In the genomic region with DNA sequence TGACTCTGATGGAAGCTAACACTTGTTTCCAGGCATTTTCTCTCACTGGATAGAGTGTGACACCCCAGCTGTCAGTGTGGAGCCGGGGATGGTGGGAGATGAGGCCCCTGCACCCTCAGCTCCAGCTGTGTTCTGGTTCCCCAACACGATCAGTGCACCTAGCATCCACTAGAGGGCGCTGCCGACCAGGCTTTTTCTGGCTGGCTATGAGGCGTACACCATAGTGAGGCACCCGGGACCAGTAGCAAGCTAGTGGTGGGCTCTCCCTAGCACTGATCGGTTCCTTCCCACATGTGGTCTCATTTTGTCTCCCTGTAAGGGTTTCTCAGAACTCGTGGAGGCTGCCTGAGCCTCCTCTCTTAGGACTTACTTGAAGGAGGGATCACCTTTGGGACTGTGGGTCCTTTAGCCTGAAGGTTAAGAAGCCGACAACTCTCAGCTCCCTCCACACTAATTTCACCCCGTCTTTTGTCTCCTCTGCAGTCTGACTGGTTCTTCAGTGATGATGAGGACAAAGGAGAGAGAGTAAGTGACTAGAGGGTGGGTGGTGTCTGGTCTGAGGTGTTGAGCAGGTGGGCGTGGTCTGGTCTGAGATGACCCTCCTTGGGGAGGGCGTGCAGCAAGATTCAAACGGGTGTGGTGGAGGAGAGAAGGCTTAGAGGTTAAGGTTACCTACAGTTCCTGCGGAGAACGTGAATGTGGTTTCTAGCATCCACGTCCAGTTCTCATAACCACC, we compare ENCODE assay signal across 7 mouse cellular contexts. TPM values are rescaled to one million over a fixed set of nuclear protein-coding genes. Genes with fewer than 3 reads are reported as not detected.
DNase-seq lines count a peak whose midpoint lies in the region; ATAC-seq and TF ChIP-seq lines count a peak whose summit lies in the region.

No protein-coding gene starts in this region.

- H3K4me1 ChIP-seq in bone marrow, adult 2 months (ENCODE audit: control insufficient read depth, insufficient read depth, low read length): peaks cover 2% of the 10 kb centered on the region; the same call in 1 of the 2 replicates
- peaks cover 12% of the 10 kb centered on the region for H3K4me1 ChIP-seq in forebrain, embryonic 10.5 days
- no peaks in the 10 kb centered on the region for H3K4me1 ChIP-seq in hindbrain, embryonic 14.5 days (replicated peaks; ENCODE audit: control insufficient read depth, insufficient read depth, low read length)

- H3K36me3 ChIP-seq in forebrain, embryonic 10.5 days (replicated peaks): peaks cover 31% of the 10 kb centered on the region
- peaks cover 63% of the 10 kb centered on the region for H3K36me3 ChIP-seq in hindbrain, embryonic 14.5 days (replicated peaks; ENCODE audit: control insufficient read depth, insufficient read depth)

- 53% methylated on average over 16 of the region's 16 CpGs for WGBS in bone marrow, adult 2 months
- 26% methylated on average over 16 of the region's 16 CpGs for WGBS in forebrain, embryonic 10.5 days
- WGBS in hindbrain, embryonic 14.5 days: 23% methylated on average over 16 of the region's 16 CpGs

- TF ChIP-seq POLR2A in bone marrow, adult 2 months (IDR thresholded peaks at IDR 0.05; ENCODE audit: borderline replicate concordance, control insufficient read depth, low read depth, low read length): no peak

- H3K4me3 ChIP-seq in bone marrow, adult 2 months (replicated peaks; ENCODE audit: control insufficient read depth, low read depth, low read length): no peak overlapping the region
- no peak overlapping the region for H3K4me3 ChIP-seq in forebrain, embryonic 10.5 days
- H3K4me3 ChIP-seq in hindbrain, embryonic 14.5 days (replicated peaks; ENCODE audit: low read length): no peak overlapping the region

- peak; percentile 96 for TF ChIP-seq CTCF in bone marrow, adult 2 months (IDR thresholded peaks at IDR 0.05; ENCODE audit: control insufficient read depth, insufficient read depth, low read length)

- H3K9me3 ChIP-seq in forebrain, embryonic 10.5 days: no peaks in the 10 kb centered on the region
- H3K9me3 ChIP-seq in hindbrain, embryonic 14.5 days (ENCODE audit: control insufficient read depth, low read length): no peaks in the 10 kb centered on the region

- intact Hi-C loops in left cerebral cortex, postnatal 14 days (cut with DNase I): loop anchor here (5.0 kb wide), 1 partner anchor 138 kb away; the partner anchor contains the start of gene Epop

- DNase-seq in MN1 (ENCODE audit: low spot score): peak; percentile 78
- DNase-seq in forebrain, embryonic 10.5 days (ENCODE audit: extremely low spot score, low spot score): peak; percentile 87
- DNase-seq in hindbrain, embryonic 14.5 days (ENCODE audit: low spot score): peak; percentile 86
- peak; percentile 75 to 79 for DNase-seq in left cerebral cortex, postnatal 14 days (ENCODE audit: low spot score in 2 of 2)
- DNase-seq in mesoderm, embryonic 11.5 days (ENCODE audit: low read depth, low spot score): peak; percentile 88
- peak; percentile 65 for DNase-seq in spleen, adult 12 weeks (ENCODE audit: low spot score)

- H3K27ac ChIP-seq in bone marrow, adult 2 months (ENCODE audit: control insufficient read depth, insufficient read depth, low read depth, low read length, poor library complexity): no peak overlapping the region
- no peak overlapping the region for H3K27ac ChIP-seq in forebrain, embryonic 10.5 days
- no peak overlapping the region for H3K27ac ChIP-seq in hindbrain, embryonic 14.5 days

- H3K9ac ChIP-seq in hindbrain, embryonic 14.5 days: no peak overlapping the region

- H3K27me3 ChIP-seq in forebrain, embryonic 10.5 days (ENCODE audit: poor library complexity, severe bottlenecking): peaks cover 12% of the 10 kb centered on the region; the same call in 1 of the 2 replicates
- H3K27me3 ChIP-seq in hindbrain, embryonic 14.5 days (ENCODE audit: control insufficient read depth, insufficient read depth, low read length): no peaks in the 10 kb centered on the region

- H3K4me2 ChIP-seq in hindbrain, embryonic 14.5 days (replicated peaks): no peak overlapping the region

- ATAC-seq in hindbrain, embryonic 14.5 days (ENCODE audit: low FRiP score): no peak

RNA-seq across cellular contexts. Expression of gene 4933428G20Rik, which starts 10.4 kb away (rescaled TPM):
- polyA plus RNA-seq in bone marrow, adult 2 months (2011; ENCODE audit: insufficient read depth, insufficient read length, low replicate concordance, missing spikeins): not detected in 2 replicates
- polyA plus RNA-seq in forebrain, embryonic 10.5 days (2016; fragmentation: Nextera tagmentation; extraction: Ambion mirVana): 0.30 and 0.41 TPM in 2 replicates
- polyA plus RNA-seq in hindbrain, embryonic 14.5 days (2014; fragmentation: Nextera tagmentation; extraction: Ambion mirVana): 0.41 TPM in 1 of 2 replicates, not detected in the other
- under 1 TPM in 1 of 2 experiments, not detected in 1; 0.23 TPM for total RNA-seq in left cerebral cortex, postnatal 14 days (2021)
